Mouse (Mus musculus): ENCODE data around the gene Ttll12.

- no peak for TF ChIP-seq GATA1 (IDR thresholded peaks at IDR 0.05; ENCODE audit: borderline replicate concordance, low read length)
- TF ChIP-seq FLI1 (IDR thresholded peaks at IDR 0.05; ENCODE audit: low read length): no peak
Observed at GRCm38 (mm10) chr15:83531961-83532469, 62.9 kb downstream of the Ttll12 start.

All from megakaryocyte, embryonic 14.5 days (primary cell).